ENCODE assay signal across 27 mouse cellular contexts in genomic region chr14:120019948-120020347, GRCm38 (mm10). TPM values are rescaled to one million over a fixed set of nuclear protein-coding genes. Genes with fewer than 3 reads are reported as not detected.
DNase-seq lines count a peak whose midpoint lies in the region; ATAC-seq and TF ChIP-seq lines count a peak whose summit lies in the region.
"Had no signal": no experiment of that assay in that cellular context is flagged by ENCODE, and none has a peak within 500 bp of the region (broad histone marks: within the 10 kb centered on the region; RNA-seq: fewer than 3 reads in every experiment).

No protein-coding gene starts in this region.

- no peaks in the 10 kb centered on the region for H3K27me3 ChIP-seq in hindbrain, embryonic 16.5 days (replicated peaks; ENCODE audit: control insufficient read depth, insufficient read depth, low read length)
- no peaks in the 10 kb centered on the region for H3K27me3 ChIP-seq in hindbrain, embryonic 14.5 days (ENCODE audit: control insufficient read depth, insufficient read depth, low read length)
- no peaks in the 10 kb centered on the region for H3K27me3 ChIP-seq in forebrain, embryonic 14.5 days (replicated peaks; ENCODE audit: control insufficient read depth, insufficient read depth, low read length)
- no peaks in the 10 kb centered on the region for H3K27me3 ChIP-seq in stomach, postnatal 0 days (ENCODE audit: control insufficient read depth, insufficient read depth, low read length)
- H3K27me3 ChIP-seq: embryonic facial prominence, embryonic 15.5 days; hindbrain, embryonic 12.5 days; intestine, embryonic 15.5 days had no signal

- in situ Hi-C loops in ES-E14 (cut with MboI; ENCODE audit: low sequenced_read_pairs in 2 of 2, unreplicated experiment in 2 of 2), result no loop called here

- no peaks in the 10 kb centered on the region; the same call in 1 of the 2 replicates for H3K9me3 ChIP-seq in hindbrain, embryonic 16.5 days (ENCODE audit: control insufficient read depth, low read length)
- H3K9me3 ChIP-seq in hindbrain, embryonic 14.5 days (ENCODE audit: control insufficient read depth, low read length), result no peaks in the 10 kb centered on the region
- H3K9me3 ChIP-seq in ES-E14 (ENCODE audit: control insufficient read depth, insufficient read depth, low read depth, low read length), result no peaks in the 10 kb centered on the region
- no peaks in the 10 kb centered on the region for H3K9me3 ChIP-seq in forebrain, embryonic 14.5 days (replicated peaks; ENCODE audit: control insufficient read depth, low read length)
- no peaks in the 10 kb centered on the region; the same call in 1 of the 2 replicates for H3K9me3 ChIP-seq in stomach, postnatal 0 days (ENCODE audit: control insufficient read depth, low read length)
- H3K9me3 ChIP-seq: embryonic facial prominence, embryonic 15.5 days; heart, embryonic 10.5 days; hindbrain, embryonic 12.5 days; intestine, embryonic 15.5 days had no signal

- no peaks in the 10 kb centered on the region for H3K36me3 ChIP-seq in hindbrain, embryonic 16.5 days (ENCODE audit: control insufficient read depth, insufficient read depth, low read length)
- no peaks in the 10 kb centered on the region for H3K36me3 ChIP-seq in hindbrain, embryonic 14.5 days (replicated peaks; ENCODE audit: control insufficient read depth, insufficient read depth)
- no peaks in the 10 kb centered on the region for H3K36me3 ChIP-seq in ES-E14 (ENCODE audit: control insufficient read depth, insufficient read depth, low read length, poor library complexity, severe bottlenecking)
- H3K36me3 ChIP-seq in forebrain, embryonic 14.5 days (ENCODE audit: control insufficient read depth, insufficient read depth, low read length), result no peaks in the 10 kb centered on the region
- no peaks in the 10 kb centered on the region for H3K36me3 ChIP-seq in stomach, postnatal 0 days (ENCODE audit: control insufficient read depth, insufficient read depth, low read length)
- H3K36me3 ChIP-seq: embryonic facial prominence, embryonic 15.5 days; heart, embryonic 10.5 days; hindbrain, embryonic 12.5 days; intestine, embryonic 15.5 days had no signal

- no peak overlapping the region for H3K9ac ChIP-seq in hindbrain, embryonic 16.5 days (ENCODE audit: low read depth, low read length)
- no peak overlapping the region for H3K9ac ChIP-seq in hindbrain, embryonic 14.5 days
- H3K9ac ChIP-seq in ES-E14 (ENCODE audit: insufficient read depth, low read depth, low read length, poor library complexity, severe bottlenecking), result no peak overlapping the region
- no peak overlapping the region for H3K9ac ChIP-seq in forebrain, embryonic 14.5 days (ENCODE audit: low read length)
- no peak overlapping the region for H3K9ac ChIP-seq in stomach, postnatal 0 days (ENCODE audit: low read length)
- H3K9ac ChIP-seq: embryonic facial prominence, embryonic 15.5 days; hindbrain, embryonic 12.5 days; intestine, embryonic 15.5 days had no signal

- no peaks in the 10 kb centered on the region for H3K4me1 ChIP-seq in hindbrain, embryonic 16.5 days (ENCODE audit: control insufficient read depth, insufficient read depth, low read depth, low read length)
- H3K4me1 ChIP-seq in hindbrain, embryonic 14.5 days (replicated peaks; ENCODE audit: control insufficient read depth, insufficient read depth, low read length), result no peaks in the 10 kb centered on the region
- no peaks in the 10 kb centered on the region for H3K4me1 ChIP-seq in ES-E14 (ENCODE audit: control insufficient read depth in 2 of 2, insufficient read depth in 2 of 2, low read length in 2 of 2, poor library complexity in 1 of 2)
- no peaks in the 10 kb centered on the region for H3K4me1 ChIP-seq in forebrain, embryonic 14.5 days (ENCODE audit: control insufficient read depth, insufficient read depth, low read length)
- no peaks in the 10 kb centered on the region for H3K4me1 ChIP-seq in stomach, postnatal 0 days (replicated peaks; ENCODE audit: control insufficient read depth, insufficient read depth)
- H3K4me1 ChIP-seq: embryonic facial prominence, embryonic 15.5 days; heart, embryonic 10.5 days; hindbrain, embryonic 12.5 days; intestine, embryonic 15.5 days had no signal

- DNase-seq in hindbrain, embryonic 14.5 days (ENCODE audit: low spot score), result no peak
- DNase-seq in ES-E14 (ENCODE audit: low read depth, low spot score), result no peak
- DNase-seq in forebrain, embryonic 14.5 days (ENCODE audit: low spot score), result peak; percentile 23
- no peak for DNase-seq in urinary bladder, adult 18-20 months (ENCODE audit: low spot score in 2 of 2)
- no peak for DNase-seq in stomach, postnatal 0 days (ENCODE audit: low spot score)
- DNase-seq in testis, postnatal 14 days (ENCODE audit: low spot score), result no peak
- DNase-seq: adrenal gland, adult 2 months; adrenal gland, postnatal 25 days; cerebellum, adult 11 months; cerebellum, adult 8-10 months; cerebellum, postnatal 14 days; embryo, embryonic 11 days; gastrocnemius, adult 2 months; gastrocnemius, postnatal 36 days; heart, adult 18-20 months; heart, postnatal 10 days; heart, postnatal 4 days had no signal

- 70% methylated on average over 2 of the region's 2 CpGs for WGBS in hindbrain, embryonic 16.5 days
- WGBS in hindbrain, embryonic 14.5 days, result 84% methylated on average over 2 of the region's 2 CpGs
- 63% methylated on average over 2 of the region's 2 CpGs for WGBS in forebrain, embryonic 14.5 days
- 73% methylated on average over 2 of the region's 2 CpGs for WGBS in stomach, postnatal 0 days

- no peak overlapping the region for H3K27ac ChIP-seq in hindbrain, embryonic 16.5 days (ENCODE audit: low read depth, low read length)
- no peak overlapping the region for H3K27ac ChIP-seq in hindbrain, embryonic 14.5 days
- no peak overlapping the region for H3K27ac ChIP-seq in ES-E14 (ENCODE audit: insufficient read depth, low read depth, low read length, poor library complexity, severe bottlenecking)
- H3K27ac ChIP-seq in forebrain, embryonic 14.5 days (ENCODE audit: low read depth, low read length), result no peak overlapping the region
- H3K27ac ChIP-seq in stomach, postnatal 0 days (replicated peaks), result no peak overlapping the region
- H3K27ac ChIP-seq: embryonic facial prominence, embryonic 15.5 days; gastrocnemius, adult 2 months; heart, embryonic 10.5 days; hindbrain, embryonic 12.5 days; intestine, embryonic 15.5 days had no signal

- ATAC-seq in hindbrain, embryonic 16.5 days, result peak; percentile 37
- no peak; the same call in 1 of the 2 replicates for ATAC-seq in hindbrain, embryonic 14.5 days (ENCODE audit: low FRiP score)
- ATAC-seq in forebrain, embryonic 14.5 days, result peak; percentile 58; the same call in 1 of the 2 replicates
- no peak for ATAC-seq in stomach, postnatal 0 days (ENCODE audit: low FRiP score, low TSS enrichment)
- ATAC-seq: intestine, embryonic 15.5 days had no signal

- TF ChIP-seq CTCF in stomach, postnatal 0 days (IDR thresholded peaks at IDR 0.05; ENCODE audit: low read depth), result no peak

- TF ChIP-seq EP300 in stomach, postnatal 0 days (optimal IDR thresholded peaks at IDR 0.05), result no peak

- H3K4me3 ChIP-seq in hindbrain, embryonic 16.5 days (ENCODE audit: low read length), result no peak overlapping the region
- no peak overlapping the region for H3K4me3 ChIP-seq in hindbrain, embryonic 14.5 days (replicated peaks; ENCODE audit: low read length)
- H3K4me3 ChIP-seq in ES-E14 (ENCODE audit: insufficient read depth in 1 of 2, low read depth in 1 of 2, low read length in 2 of 2, poor library complexity in 1 of 2, severe bottlenecking in 1 of 2), result no peak overlapping the region
- H3K4me3 ChIP-seq in forebrain, embryonic 14.5 days (ENCODE audit: low read depth, low read length), result no peak overlapping the region
- no peak overlapping the region for H3K4me3 ChIP-seq in stomach, postnatal 0 days (ENCODE audit: low read depth, low read length)
- H3K4me3 ChIP-seq: embryonic facial prominence, embryonic 15.5 days; erythroblast, embryonic 14.5 days; gastrocnemius, adult 2 months; heart, embryonic 10.5 days; hindbrain, embryonic 12.5 days; intestine, embryonic 15.5 days had no signal

- no peak overlapping the region for H3K4me2 ChIP-seq in hindbrain, embryonic 16.5 days (ENCODE audit: low read length)
- H3K4me2 ChIP-seq in hindbrain, embryonic 14.5 days (replicated peaks), result no peak overlapping the region
- H3K4me2 ChIP-seq in forebrain, embryonic 14.5 days (ENCODE audit: low read length), result no peak overlapping the region
- no peak overlapping the region for H3K4me2 ChIP-seq in stomach, postnatal 0 days (replicated peaks; ENCODE audit: low read depth)
- H3K4me2 ChIP-seq: embryonic facial prominence, embryonic 15.5 days; hindbrain, embryonic 12.5 days; intestine, embryonic 15.5 days had no signal

TF ChIP-seq in ES-E14, 5 proteins besides CTCF, POLR2A, EP300 and RAD21:
- TF ChIP-seq MAFK (IDR thresholded peaks at IDR 0.05; ENCODE audit: insufficient read depth, low read depth, low read length), result 0 out of 2 replicates have a peak, but pooled peaks have one; percentile 28
- no peak for TF ChIP-seq HCFC1 (IDR thresholded peaks at IDR 0.05; ENCODE audit: borderline replicate concordance, insufficient read depth, low read length)

RNA-seq across cellular contexts. Expression of gene Oxgr1, which starts 22.3 kb away (rescaled TPM):
- polyA plus RNA-seq in hindbrain, embryonic 16.5 days (2015; fragmentation: Nextera tagmentation; extraction: Ambion mirVana), result 0.04 TPM in 1 of 2 replicates, not detected in the other
- not detected in 2 replicates for polyA plus RNA-seq in hindbrain, embryonic 14.5 days (2014; fragmentation: Nextera tagmentation; extraction: Ambion mirVana)
- total RNA-seq in ES-E14 (2012; rRNA removed), result not detected in 2 replicates
- not detected in 2 replicates for polyA plus RNA-seq in forebrain, embryonic 14.5 days (2014; fragmentation: Nextera tagmentation; extraction: Ambion mirVana)
- 0.05 and 0.07 TPM in 2 replicates for polyA plus RNA-seq in stomach, postnatal 0 days (2015; fragmentation: Nextera tagmentation; extraction: Ambion mirVana)
- total RNA-seq: adrenal gland, adult 2 months; adrenal gland, postnatal 25 days; common myeloid progenitor, adult 5-6 weeks; gastrocnemius, adult 2 months; gastrocnemius, postnatal 36 days; heart, adult 18-20 months; heart, postnatal 10 days; heart, postnatal 4 days had no signal
- polyA plus RNA-seq: adrenal gland, adult 2 months; C2C12; embryonic facial prominence, embryonic 11.5 days; embryonic facial prominence, embryonic 15.5 days; erythroblast, embryonic 14.5 days; heart, embryonic 10.5 days; heart, embryonic 14.5 days; hindbrain, embryonic 12.5 days had no signal

Comparison
In these comparisons a context has a peak if more than half of its experiments do, and no peak if none do; other contexts are left out.
1. ATAC-seq: peak in hindbrain, embryonic 16.5 days (single experiment) and forebrain, embryonic 14.5 days (single experiment); none in hindbrain, embryonic 14.5 days (single experiment) and stomach, postnatal 0 days (single experiment).